22 mouse cellular contexts compared by ENCODE assay signal in genomic region chr14:121270490-121270889, GRCm38 (mm10).
DNase-seq lines count a peak whose midpoint lies in the region; ATAC-seq lines count a peak whose summit lies in the region.
"Had no signal": no experiment of that assay in that cellular context is flagged by ENCODE, and none has a peak within 500 bp of the region (broad histone marks: within the 10 kb centered on the region; RNA-seq: fewer than 3 reads in every experiment).

No protein-coding gene starts in this region.

- H3K4me1 ChIP-seq in embryonic facial prominence, embryonic 13.5 days: peaks cover 3% of the 10 kb centered on the region; the same call in 1 of the 2 replicates
- peaks cover 4% of the 10 kb centered on the region; the same call in 1 of the 2 replicates for H3K4me1 ChIP-seq in embryonic facial prominence, embryonic 10.5 days
- peaks cover 28% of the 10 kb centered on the region for H3K4me1 ChIP-seq in heart, embryonic 13.5 days
- no peaks in the 10 kb centered on the region for H3K4me1 ChIP-seq in limb, embryonic 13.5 days
- no peaks in the 10 kb centered on the region for H3K4me1 ChIP-seq in limb, embryonic 10.5 days
- H3K4me1 ChIP-seq: forebrain, embryonic 12.5 days; hindbrain, embryonic 15.5 days; midbrain, embryonic 10.5 days; neural tube, embryonic 13.5 days had no signal

- no peak for DNase-seq in embryonic facial prominence, embryonic 10.5 days (ENCODE audit: low spot score)
- DNase-seq in heart, adult 9 months (ENCODE audit: low spot score in 2 of 2): no peak
- no peak for DNase-seq in limb, embryonic 10.5 days (ENCODE audit: low spot score)
- no peak for DNase-seq in lung, postnatal 14 days
- DNase-seq: adrenal gland, adult 2 months; cerebellum, adult 8-10 months; kidney, adult 9 months; kidney, postnatal 14 days; left cerebral cortex, postnatal 4 days; thymus, postnatal 14 days had no signal

- ATAC-seq in embryonic facial prominence, embryonic 13.5 days (ENCODE audit: insufficient number of reproducible peaks, insufficient read depth, low FRiP score, low TSS enrichment, low read depth): no peak
- ATAC-seq in heart, embryonic 13.5 days (ENCODE audit: extremely low read depth, insufficient number of reproducible peaks, low FRiP score, low TSS enrichment): no peak
- no peak for ATAC-seq in limb, embryonic 13.5 days (ENCODE audit: low FRiP score, low read depth)
- ATAC-seq: intestine, embryonic 16.5 days; midbrain, embryonic 16.5 days; Patski had no signal

- H3K4me2 ChIP-seq in embryonic facial prominence, embryonic 13.5 days: no peak overlapping the region
- 0 out of 2 replicates have a peak overlapping the region, but pooled peaks have one; percentile 5 for H3K4me2 ChIP-seq in heart, embryonic 13.5 days
- no peak overlapping the region for H3K4me2 ChIP-seq in limb, embryonic 13.5 days (replicated peaks)
- H3K4me2 ChIP-seq: forebrain, embryonic 12.5 days; hindbrain, embryonic 15.5 days; neural tube, embryonic 13.5 days had no signal

- H3K36me3 ChIP-seq in embryonic facial prominence, embryonic 13.5 days: peaks cover 90% of the 10 kb centered on the region
- peaks cover 99% of the 10 kb centered on the region for H3K36me3 ChIP-seq in embryonic facial prominence, embryonic 10.5 days (replicated peaks)
- H3K36me3 ChIP-seq in heart, embryonic 13.5 days: peaks cover 77% of the 10 kb centered on the region
- peaks cover 95% of the 10 kb centered on the region for H3K36me3 ChIP-seq in limb, embryonic 13.5 days
- peaks cover 100% of the 10 kb centered on the region for H3K36me3 ChIP-seq in limb, embryonic 10.5 days

- no peak overlapping the region for H3K4me3 ChIP-seq in embryonic facial prominence, embryonic 13.5 days
- no peak overlapping the region for H3K4me3 ChIP-seq in embryonic facial prominence, embryonic 10.5 days
- H3K4me3 ChIP-seq in heart, embryonic 13.5 days: no peak overlapping the region
- no peak overlapping the region for H3K4me3 ChIP-seq in limb, embryonic 13.5 days
- H3K4me3 ChIP-seq in limb, embryonic 10.5 days: no peak overlapping the region
- H3K4me3 ChIP-seq: forebrain, embryonic 12.5 days; hindbrain, embryonic 15.5 days; midbrain, embryonic 10.5 days; myocyte; neural tube, embryonic 13.5 days had no signal

- 0 out of 2 replicates have a peak overlapping the region, but pooled peaks have one; percentile 8 for H3K27ac ChIP-seq in embryonic facial prominence, embryonic 13.5 days
- H3K27ac ChIP-seq in embryonic facial prominence, embryonic 10.5 days (replicated peaks): no peak overlapping the region
- peak overlapping the region; percentile 80 for H3K27ac ChIP-seq in heart, embryonic 13.5 days (replicated peaks)
- 0 out of 2 replicates have a peak overlapping the region, but pooled peaks have one; percentile 15 for H3K27ac ChIP-seq in limb, embryonic 13.5 days
- no peak overlapping the region for H3K27ac ChIP-seq in limb, embryonic 10.5 days
- H3K27ac ChIP-seq: forebrain, embryonic 12.5 days; hindbrain, embryonic 15.5 days; macrophage; midbrain, embryonic 10.5 days; neural tube, embryonic 13.5 days had no signal

- no peaks in the 10 kb centered on the region for H3K9me3 ChIP-seq in embryonic facial prominence, embryonic 13.5 days
- H3K9me3 ChIP-seq in embryonic facial prominence, embryonic 10.5 days: no peaks in the 10 kb centered on the region
- H3K9me3 ChIP-seq in heart, embryonic 13.5 days: no peaks in the 10 kb centered on the region
- H3K9me3 ChIP-seq in limb, embryonic 13.5 days: no peaks in the 10 kb centered on the region
- no peaks in the 10 kb centered on the region for H3K9me3 ChIP-seq in limb, embryonic 10.5 days (replicated peaks)
- H3K9me3 ChIP-seq: forebrain, embryonic 12.5 days; hindbrain, embryonic 15.5 days; midbrain, embryonic 10.5 days; neural tube, embryonic 13.5 days had no signal

- no peaks in the 10 kb centered on the region for H3K27me3 ChIP-seq in embryonic facial prominence, embryonic 13.5 days
- no peaks in the 10 kb centered on the region for H3K27me3 ChIP-seq in embryonic facial prominence, embryonic 10.5 days (replicated peaks; ENCODE audit: low read depth, poor library complexity, severe bottlenecking)
- H3K27me3 ChIP-seq in heart, embryonic 13.5 days (replicated peaks): no peaks in the 10 kb centered on the region
- no peaks in the 10 kb centered on the region for H3K27me3 ChIP-seq in limb, embryonic 13.5 days
- H3K27me3 ChIP-seq in limb, embryonic 10.5 days (ENCODE audit: low read depth, poor library complexity, severe bottlenecking): no peaks in the 10 kb centered on the region
- H3K27me3 ChIP-seq: forebrain, embryonic 12.5 days; hindbrain, embryonic 15.5 days; neural tube, embryonic 13.5 days; Patski had no signal

- no peak overlapping the region for H3K9ac ChIP-seq in embryonic facial prominence, embryonic 13.5 days
- no peak overlapping the region for H3K9ac ChIP-seq in heart, embryonic 13.5 days
- no peak overlapping the region for H3K9ac ChIP-seq in limb, embryonic 13.5 days
- H3K9ac ChIP-seq: forebrain, embryonic 12.5 days; hindbrain, embryonic 15.5 days; neural tube, embryonic 13.5 days had no signal

- WGBS in embryonic facial prominence, embryonic 13.5 days: 77% methylated on average over 6 of the region's 6 CpGs
- 83% methylated on average over 6 of the region's 6 CpGs for WGBS in embryonic facial prominence, embryonic 10.5 days
- WGBS in heart, embryonic 13.5 days: 40% methylated on average over 6 of the region's 6 CpGs
- 88% methylated on average over 6 of the region's 6 CpGs for WGBS in limb, embryonic 13.5 days
- 90% methylated on average over 6 of the region's 6 CpGs for whole genome bisulfite sequencing in limb, embryonic 10.5 days

Comparison
In these comparisons a context has a peak if more than half of its experiments do, and no peak if none do; other contexts are left out.
1. H3K27ac ChIP-seq: peak in embryonic facial prominence, embryonic 13.5 days (single experiment), heart, embryonic 13.5 days (single experiment) and limb, embryonic 13.5 days (single experiment); none in embryonic facial prominence, embryonic 10.5 days (single experiment) and limb, embryonic 10.5 days (single experiment).